Mouse (Mus musculus) spleen, embryonic (tissue): ENCODE data around the gene Ubiad1.

Experiments
- CTCF ChIA-PET: fragments of 350-600 bp; sonication (Branson Sonifier 250); formaldehyde crosslinking; loops from one replicate; lab custom pipeline; 2022; lab: Charles Lee

The Ubiad1 gene

DNA sequence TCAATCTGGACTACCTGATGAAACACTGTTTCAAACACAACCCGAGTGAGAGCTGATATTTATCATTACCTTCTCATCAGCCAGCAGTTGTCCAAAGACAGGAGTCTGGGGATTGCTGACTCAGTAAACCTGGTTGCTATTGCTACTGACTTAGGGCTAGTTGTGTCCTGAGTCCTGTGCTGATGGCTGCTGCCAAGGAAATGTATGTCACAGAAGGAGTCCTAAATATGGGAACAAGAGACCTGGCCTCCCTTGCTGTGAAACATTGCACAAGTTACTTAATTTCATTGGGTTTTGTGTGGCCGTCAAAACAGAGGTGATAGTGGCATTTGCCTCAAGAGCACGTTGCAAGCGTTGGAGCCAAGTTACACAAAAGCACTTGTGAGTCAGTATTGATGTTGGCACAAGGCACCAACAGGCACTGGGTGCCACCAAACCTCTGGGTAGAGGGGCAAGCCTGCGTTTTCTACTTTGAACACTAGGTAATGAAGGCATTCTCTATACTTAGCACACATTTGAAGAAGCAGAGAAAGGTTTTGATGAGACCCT, 11.0 kb upstream of the Ubiad1 start:
- CTCF ChIA-PET, result no interaction called here

DNA sequence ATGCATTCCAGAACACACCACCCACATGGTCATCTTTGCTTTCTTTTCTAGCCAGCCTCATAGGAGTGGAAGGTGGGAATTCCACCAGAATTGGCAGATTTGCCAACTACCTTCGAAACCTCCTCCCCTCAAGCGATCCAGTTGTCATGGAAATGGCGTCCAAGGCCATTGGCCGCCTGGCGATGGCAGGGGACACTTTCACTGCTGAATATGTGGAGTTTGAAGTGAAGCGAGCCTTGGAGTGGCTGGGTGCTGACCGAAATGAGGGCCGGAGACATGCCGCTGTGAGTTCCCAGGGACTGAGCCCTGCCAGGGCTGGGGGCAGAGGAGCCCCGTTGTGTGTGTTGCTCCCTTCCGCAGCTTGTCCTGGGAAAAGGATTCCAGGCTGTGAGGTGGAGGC, 9.1 kb upstream of the Ubiad1 start:
- CTCF ChIA-PET, result no interaction called here

GRCm38 (mm10) chr4:148448853-148449245, 4.3 kb upstream of the Ubiad1 start:
- CTCF ChIA-PET, result no interaction called here

DNA sequence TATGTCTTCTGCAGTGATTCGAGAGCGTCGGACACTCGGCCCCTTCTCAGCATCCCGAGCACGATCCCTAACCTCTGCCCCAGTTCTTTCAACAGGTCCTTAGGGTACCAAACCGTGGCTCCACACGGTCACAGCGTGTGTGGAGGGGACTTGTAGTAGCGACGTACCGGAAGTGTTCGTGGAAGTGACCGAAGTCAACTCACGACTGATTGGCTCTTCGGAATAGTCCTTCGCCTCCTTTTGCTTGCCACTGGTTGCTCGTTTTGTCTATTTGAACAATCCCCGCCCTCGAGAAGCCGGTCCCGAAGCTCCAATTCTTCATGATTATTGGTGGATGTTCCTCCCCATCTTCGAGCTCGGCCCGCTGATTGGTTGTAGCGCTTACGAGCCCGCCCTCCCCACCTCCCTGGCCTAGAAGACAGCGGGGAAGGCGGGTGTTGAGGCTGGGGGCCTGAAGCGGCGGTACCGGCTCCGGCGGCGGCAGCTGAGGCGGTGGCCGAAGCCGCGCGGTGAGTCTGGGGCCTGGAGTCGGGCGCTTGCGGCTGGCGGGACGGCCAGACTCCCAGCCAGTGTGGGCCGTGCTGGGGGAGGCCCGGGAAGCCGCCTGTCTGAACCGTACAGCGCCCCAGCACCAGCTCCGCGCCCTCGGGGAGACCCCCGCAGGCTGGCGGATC, 3.7 kb upstream of the Ubiad1 start, which contains the start of gene Mtor:
Mtor (plus strand) TSS at position 433 of the 674 bp plus-strand sequence.
- CTCF ChIA-PET, result no interaction called here

DNA sequence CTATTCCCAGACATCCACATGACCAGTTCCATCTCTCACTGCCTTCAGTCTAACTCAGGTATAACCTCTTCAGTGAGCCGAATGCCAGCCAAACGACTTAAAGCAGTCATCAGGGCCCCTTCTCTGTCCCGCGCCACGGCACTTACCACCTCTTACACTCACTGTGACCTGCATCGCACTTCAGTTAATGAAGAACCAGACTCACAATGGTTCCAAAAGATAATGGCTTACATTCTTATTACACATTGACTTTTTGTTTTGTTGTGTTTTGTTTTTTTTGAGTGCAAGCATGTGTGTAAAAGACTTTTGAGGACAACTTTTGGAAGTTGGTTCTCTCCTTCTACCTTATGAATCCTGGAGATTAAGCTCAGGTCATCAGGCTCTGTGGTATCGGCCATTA, 2.0 kb downstream of the Ubiad1 start:
- CTCF ChIA-PET, result no interaction called here

DNA sequence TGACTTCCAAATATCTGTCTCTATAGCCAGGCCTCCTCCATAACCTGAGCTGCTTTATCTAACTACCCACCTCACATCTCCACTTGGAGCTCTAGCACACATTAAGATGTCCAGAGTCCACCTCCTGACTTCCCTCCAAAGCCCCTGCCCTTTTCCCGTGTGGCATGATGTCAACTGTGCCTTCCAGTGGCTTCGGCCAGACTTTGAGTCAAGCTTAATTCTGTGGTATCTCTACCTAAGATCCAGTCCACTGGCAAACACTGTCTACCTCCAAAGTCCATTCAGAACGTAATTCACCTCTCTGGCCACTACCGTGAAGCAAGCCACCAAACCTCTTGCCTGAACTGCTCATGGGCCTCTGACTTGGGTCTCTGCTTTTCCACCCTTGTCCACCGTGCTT, 2.6 kb downstream of the Ubiad1 start:
- CTCF ChIA-PET, result no interaction called here

DNA sequence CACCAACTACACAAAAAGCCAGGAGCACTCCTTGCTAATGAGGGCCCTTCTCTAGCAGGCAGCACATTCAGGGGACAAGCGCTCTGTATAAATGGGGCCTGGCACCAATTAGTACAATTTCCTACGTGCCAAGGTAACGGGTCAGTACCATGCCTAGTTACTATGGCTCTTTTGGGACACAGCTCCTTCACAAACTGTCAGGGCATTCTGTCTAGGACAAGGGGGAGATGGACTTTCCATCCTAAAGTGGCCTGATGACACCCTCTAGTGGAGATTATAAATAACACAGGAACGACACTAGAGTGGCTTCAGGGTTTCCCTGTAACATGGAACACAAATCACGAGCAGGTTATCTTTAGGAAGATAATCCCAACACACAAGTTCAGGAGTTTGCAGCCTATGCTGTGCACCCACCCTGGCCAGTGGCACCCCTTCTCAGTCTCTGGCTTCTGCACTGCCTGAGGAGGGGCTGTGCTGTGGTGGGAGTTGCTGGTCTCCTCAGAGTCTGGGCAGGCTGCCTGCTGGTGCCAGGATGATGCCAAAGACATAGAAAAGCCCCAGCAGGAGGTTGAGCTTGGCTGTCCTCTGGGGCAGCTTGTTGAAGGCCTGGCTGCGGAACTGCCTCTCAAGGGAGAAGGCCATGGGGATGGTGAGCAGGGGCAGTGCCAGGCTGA, 8.8 kb downstream of the Ubiad1 start:
- CTCF ChIA-PET, result no interaction called here

GRCm38 (mm10) chr4:148435106-148435505, 9.5 kb downstream of the Ubiad1 start:
- CTCF ChIA-PET, result no interaction called here

DNA sequence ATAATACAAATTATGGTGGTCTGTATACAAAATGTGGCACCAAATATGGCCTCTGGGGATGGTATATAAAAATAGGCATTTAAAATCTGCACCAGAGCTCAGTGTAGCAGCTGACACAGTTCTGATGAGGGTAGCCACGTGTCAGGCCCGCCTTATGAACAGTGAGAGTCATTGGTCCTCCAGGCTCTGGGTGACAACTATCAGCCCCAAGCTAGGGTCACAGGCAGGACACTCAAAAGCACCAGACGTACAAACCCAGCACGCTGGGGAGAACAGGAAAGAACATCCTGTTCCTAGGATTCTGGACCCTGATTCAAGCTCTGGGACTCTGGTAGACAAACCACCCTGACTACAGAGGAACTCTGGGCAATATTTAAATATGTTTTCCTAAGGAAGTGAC, 10.0 kb downstream of the Ubiad1 start:
- CTCF ChIA-PET, result no interaction called here

- CTCF ChIA-PET, result no interaction called here
Measured at GRCm38 (mm10) chr4:148433813-148434212, 10.8 kb downstream of the Ubiad1 start.

- CTCF ChIA-PET, result no interaction called here
Measured at GRCm38 (mm10) chr4:148433336-148433735, 11.2 kb downstream of the Ubiad1 start.

GRCm38 (mm10) chr4:148432488-148432887, 12.1 kb downstream of the Ubiad1 start:
- CTCF ChIA-PET, result interaction anchor here (0.7 kb wide), 1 partner anchor 58 kb away, joined by 16 read pairs; no protein-coding TSS in a partner anchor

GRCm38 (mm10) chr4:148430880-148431519, 13.6 kb downstream of the Ubiad1 start:
- CTCF ChIA-PET, result no interaction called here

- CTCF ChIA-PET, result no interaction called here
Measured at GRCm38 (mm10) chr4:148429686-148430085, 14.9 kb downstream of the Ubiad1 start.

DNA sequence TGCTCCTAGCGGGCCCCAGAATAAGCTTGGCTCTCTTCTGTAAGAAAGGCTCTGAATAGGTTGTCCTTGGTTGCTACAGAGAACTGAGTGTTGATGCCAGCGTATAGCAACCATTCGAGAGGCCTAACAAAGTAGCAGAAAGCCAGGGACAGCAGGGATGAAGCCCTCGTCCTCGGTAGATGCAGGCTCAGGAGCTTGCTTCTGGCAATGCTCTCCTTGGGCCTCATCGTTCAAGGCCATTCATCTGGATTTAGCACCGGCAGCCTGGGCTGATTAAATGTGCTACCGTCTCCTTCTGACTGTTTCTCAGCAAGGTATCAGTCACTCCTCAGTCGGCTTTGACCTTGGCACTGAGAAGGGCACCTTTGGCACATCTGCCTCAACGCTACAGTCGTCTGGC, 15.4 kb downstream of the Ubiad1 start:
- CTCF ChIA-PET, result no interaction called here

GRCm38 (mm10) chr4:148428544-148428943, 16.0 kb downstream of the Ubiad1 start:
- CTCF ChIA-PET, result no interaction called here

DNA sequence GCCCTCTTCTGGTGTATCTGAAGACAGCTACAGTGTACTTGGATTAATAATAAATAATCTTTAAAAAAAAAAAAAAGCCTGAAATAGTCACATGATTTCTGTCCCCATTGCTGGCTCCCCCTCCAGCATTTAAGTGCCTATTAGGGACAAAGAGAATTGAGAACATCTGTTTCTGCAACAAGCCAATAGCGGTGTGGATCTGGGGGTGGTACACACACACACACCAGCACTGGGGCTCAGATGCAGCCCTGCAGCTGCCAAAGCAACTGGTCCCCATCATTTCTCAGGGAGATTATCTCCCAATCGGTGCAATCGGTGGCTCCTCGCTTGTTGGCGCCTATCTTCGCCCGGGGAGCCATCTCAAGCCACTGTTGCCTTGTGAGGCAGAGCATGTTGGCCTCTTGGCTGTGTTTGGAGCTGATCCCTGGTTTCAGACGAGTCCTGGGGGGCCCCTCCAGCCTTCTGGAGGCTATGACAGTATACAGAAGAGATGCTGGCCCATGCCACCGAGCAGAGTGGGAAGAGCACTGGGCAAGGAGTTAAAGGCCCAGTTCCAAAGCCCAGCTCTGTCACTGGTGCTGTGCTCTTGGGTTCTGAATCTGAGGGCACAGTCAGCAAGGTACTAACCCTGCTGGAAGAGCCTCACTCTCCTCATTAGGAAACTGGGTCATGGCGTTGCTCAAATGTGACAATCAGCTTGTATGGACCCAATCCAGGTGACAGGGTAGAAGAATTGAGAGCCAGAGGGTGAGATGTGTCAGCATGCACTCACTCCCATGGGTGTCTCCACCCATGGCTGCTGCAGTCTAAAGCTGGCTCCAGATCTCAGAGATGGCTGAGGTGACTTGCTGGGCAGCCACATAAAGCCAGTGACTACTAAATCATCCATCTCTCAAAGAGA, 17.4 kb downstream of the Ubiad1 start:
- CTCF ChIA-PET, result no interaction called here

- CTCF ChIA-PET, result no interaction called here
Measured at GRCm38 (mm10) chr4:148417559-148417958, 27.0 kb downstream of the Ubiad1 start.

- CTCF ChIA-PET, result no interaction called here
Measured at GRCm38 (mm10) chr4:148417074-148417526, 27.5 kb downstream of the Ubiad1 start.

- CTCF ChIA-PET, result no interaction called here
Measured at GRCm38 (mm10) chr4:148415575-148415974, 29.0 kb downstream of the Ubiad1 start.

GRCm38 (mm10) chr4:148408256-148408975, 36.2 kb downstream of the Ubiad1 start:
- CTCF ChIA-PET, result no interaction called here
